Mouse (Mus musculus) left cerebral cortex, adult 18-20 months (tissue): Measurements from ENCODE around the gene Eef2. TPM values are rescaled to one million over a fixed set of nuclear protein-coding genes. Genes with fewer than 3 reads are reported as not detected.
A peak's percentile ranks its signal among the peaks of the same experiment; 100 is the strongest.
"Not testable (repeated sequence)": the region's sequence is repeated elsewhere in the genome, so short reads cannot be mapped to it uniquely, and the experiment has no call there.

Experiments used
- DNase-seq, 2 experiments: peaks; one replicate each; pipeline ENCODE4 v3.0.0; 2021 to 2022; ENCODE audit warnings: low spot score in 2 of 2, mixed read lengths in 1 of 2
- total RNA-seq, 2 experiments: library from RNA; stranded (reverse); gene quantifications; 2 replicates each; pipeline ENCODE4 v1.2.3; 2021

Gene Eef2
- total RNA-seq, 2 experiments from 2014 or later: 899 to 919 TPM

DNA sequence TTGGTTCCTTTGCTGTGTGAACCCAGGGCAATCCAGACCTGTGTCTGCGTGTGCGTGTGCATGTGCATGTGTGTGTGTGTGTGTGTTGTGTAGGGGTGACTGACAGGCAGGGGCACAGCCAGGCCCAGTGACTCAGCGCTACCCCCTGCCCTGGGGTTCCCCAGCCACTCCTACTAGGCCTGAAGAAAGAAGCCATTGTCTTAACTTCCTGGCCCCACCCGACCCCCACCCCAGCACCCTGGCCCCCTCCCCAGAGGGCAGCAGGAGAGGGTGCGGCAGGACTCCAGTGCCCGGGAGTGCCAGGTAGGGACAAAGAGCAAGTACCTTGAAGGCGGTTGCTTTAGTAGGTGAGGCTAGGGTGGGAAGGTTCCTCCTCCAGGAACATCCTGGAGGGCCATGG, 30.7 kb upstream of the Eef2 start:
- no peak for DNase-seq

GRCm38 (mm10) chr10:81146296-81146695, 30.1 kb upstream of the Eef2 start:
- no peak for DNase-seq

DNA sequence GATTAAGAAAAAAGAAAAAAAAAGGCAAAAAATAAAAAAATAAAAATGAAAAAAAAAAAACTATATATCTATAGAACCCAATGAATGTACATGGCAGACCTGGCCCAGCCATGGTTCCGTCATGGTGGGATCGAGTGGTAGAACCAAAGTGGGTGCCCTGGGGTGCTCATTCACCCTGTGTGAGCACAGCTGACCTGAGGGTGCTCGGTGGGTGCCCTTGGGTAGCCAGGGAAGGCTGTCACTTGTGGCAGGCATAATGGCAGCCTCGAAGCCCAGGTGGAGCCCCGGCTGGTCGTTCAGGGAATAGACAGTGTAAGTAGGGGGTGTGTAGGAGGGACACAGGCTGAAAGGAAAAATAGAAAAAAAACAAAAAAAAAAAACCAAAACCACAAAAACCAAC, 25.2 kb upstream of the Eef2 start:
- DNase-seq: no peak

- DNase-seq: no peak
These were observed 23.8 kb upstream of the Eef2 start for GRCm38 (mm10) chr10:81152609-81153008.

GRCm38 (mm10) chr10:81154313-81154712, 22.1 kb upstream of the Eef2 start:
- no peak for DNase-seq

GRCm38 (mm10) chr10:81154736-81155135, 21.7 kb upstream of the Eef2 start:
- no peak for DNase-seq

- no peak for DNase-seq
These were observed 14.7 kb upstream of the Eef2 start for GRCm38 (mm10) chr10:81161602-81162317.

DNA sequence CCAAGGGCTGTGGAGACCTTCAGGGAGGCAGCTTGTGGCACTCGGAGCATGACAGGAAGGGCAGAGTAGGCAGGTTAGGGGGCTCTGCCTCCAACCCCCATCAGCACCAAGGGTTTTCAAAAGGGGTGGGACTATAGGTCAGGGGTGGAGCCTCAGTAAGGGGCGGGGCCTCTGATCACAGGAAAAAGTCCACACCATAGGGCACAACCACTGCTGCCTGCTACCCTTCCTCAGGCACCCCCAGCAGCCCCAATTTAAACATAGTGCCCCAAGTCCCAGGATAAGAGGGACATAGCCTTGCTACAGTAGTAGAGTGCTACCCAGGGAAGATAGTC, 14.1 kb upstream of the Eef2 start:
- DNase-seq: no peak

DNA sequence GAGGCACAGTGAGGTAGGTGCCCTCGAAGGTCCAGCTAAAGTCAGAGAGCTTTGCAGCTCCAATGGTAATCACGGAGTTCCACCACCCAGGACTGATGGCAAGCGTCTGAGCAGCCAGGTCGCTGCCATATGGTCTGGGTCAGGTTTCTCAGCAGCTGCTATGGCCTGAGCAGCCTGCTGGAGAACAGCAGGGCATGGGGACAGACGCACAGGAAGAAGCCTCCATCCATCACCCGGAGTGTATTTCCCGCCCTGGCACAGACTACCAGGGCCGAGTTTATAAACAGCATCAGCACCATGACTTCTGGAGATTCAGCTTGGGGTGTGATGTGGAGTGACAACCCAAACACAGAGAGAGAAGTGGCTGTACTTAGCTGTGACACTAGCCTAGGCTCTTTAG, 11.3 kb upstream of the Eef2 start:
- DNase-seq: no peak

DNA sequence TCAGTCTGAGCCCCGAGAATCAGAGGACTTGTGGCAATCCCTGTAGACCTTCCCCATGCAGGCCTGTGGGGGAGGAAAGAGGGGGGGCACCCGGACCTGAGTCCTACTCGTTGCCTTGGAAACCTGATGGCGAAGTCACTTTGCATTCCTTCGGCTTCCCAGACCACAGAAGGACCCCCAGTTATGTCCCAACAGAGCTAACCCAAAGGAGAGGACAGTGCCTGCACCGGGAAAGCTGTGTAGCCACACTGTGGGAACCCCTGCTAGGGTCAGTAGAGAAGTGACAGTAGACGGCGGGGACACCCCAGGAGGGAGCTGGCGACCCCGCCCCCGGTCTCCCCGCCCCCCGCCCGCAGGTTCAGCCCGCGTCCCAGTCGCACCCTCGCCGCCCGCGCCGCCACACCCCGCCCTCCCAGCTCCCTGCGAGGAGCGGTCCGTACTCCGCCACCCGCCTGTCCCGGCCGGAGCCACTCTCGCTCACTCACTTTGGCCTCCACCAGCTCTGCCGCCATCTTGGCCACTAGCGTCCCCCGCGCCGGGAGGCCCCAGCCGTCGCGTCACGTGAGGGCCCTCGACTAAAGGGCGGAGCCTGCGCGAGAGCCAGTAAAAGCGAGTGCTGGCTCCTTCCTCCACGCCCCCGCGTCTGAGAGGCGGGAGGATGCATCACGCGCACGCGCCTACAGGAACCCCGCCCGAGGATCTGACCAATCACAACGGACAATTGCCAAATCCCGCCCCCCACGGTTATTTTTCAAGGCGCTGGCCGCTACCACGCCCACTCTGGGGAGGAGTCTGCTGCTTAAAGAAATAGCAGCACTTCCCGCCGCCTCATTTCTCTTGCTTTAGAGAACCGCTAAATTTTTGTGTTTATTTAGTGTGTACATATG, 9.0 kb upstream of the Eef2 start, which contains the start of gene Pias4:
Pias4 (minus strand) TSS at position 724 of the 887 bp plus-strand sequence.
- DNase-seq: peak; percentile 100

GRCm38 (mm10) chr10:81168087-81168431, 8.4 kb upstream of the Eef2 start:
- DNase-seq: no peak

- peak; percentile 69 to 80 for DNase-seq
These were observed 7.7 kb upstream of the Eef2 start for GRCm38 (mm10) chr10:81168521-81169244.

DNA sequence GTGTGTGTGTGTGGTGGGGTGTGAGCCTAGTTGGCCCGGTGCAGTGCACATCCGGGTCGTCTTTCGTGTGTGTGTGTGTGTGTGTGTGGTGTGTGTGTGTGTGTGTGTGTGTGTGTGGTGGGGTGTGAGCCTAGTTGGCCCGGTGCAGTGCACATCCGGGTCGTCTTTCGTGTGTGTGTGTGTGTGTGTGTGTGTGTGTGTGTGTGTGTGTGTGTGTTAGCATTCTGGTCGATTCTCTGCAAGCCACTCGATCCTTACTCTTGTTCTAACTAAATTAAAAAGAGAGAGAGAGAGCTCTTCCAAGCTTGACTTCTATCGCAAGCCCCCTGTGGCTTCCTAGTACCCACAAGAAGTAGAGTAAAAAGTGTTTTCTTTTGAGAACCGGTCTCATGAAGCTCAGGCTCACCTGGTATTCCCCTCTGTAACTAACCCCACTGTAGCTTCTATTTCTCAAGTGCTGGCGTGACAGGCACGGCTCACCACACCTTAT, 7.0 kb upstream of the Eef2 start:
- DNase-seq: not testable (repeated sequence)

DNA sequence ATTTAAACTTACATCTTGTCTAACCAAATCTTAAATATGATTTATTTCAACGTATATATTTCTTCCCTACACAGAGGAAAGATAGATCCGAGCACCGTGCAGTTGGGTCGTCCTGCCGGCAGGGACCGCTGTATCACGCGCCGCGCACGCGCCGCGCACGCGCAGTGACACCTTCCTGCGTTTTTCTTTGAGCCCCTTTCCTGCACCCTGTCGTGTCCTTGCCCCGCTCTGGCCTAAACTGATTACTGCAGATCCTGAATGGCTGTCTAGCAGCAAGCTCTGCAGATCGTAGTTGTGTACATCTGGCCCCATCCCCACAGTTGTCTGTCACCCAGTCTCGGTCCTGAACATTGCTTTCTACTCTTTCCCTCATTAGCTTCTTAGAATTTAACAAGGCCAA, 3.3 kb upstream of the Eef2 start:
- DNase-seq: peak; percentile 79 to 89

GRCm38 (mm10) chr10:81174617-81175344, 1.6 kb upstream of the Eef2 start:
- peak; percentile 88 to 89 for DNase-seq

GRCm38 (mm10) chr10:81175345-81175701, 1.1 kb upstream of the Eef2 start:
- not testable (repeated sequence) for DNase-seq

DNA sequence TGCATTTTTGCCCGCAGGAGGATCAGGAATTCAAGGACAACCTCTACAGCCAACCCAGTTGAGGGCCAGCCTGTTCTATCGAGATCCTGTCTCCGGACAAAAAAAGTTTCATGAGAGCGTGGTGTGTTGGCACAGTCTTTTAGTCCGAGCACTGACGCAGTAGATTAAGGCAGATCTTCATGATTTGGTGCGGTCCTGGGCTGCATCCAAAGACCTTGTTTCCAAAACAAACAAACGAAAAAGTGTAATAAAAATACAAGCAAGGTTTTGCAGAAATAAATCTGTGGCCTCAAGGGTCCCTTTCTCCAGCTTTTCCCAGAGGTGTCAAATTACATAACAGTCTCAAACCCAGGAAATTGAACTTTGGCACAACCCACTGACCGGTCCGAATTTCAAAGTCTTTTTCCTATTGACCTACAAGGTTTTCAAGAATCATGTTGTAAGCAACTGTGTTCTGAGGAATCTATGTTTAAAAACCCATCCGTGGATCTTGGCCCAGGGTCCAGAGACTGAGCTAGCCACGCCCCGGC, 430 bp upstream of the Eef2 start:
- DNase-seq: no peak

- DNase-seq: no peak
These were observed 1.1 kb downstream of the Eef2 start for GRCm38 (mm10) chr10:81177491-81177925.

- no peak for DNase-seq
These were observed 1.7 kb downstream of the Eef2 start for GRCm38 (mm10) chr10:81177958-81178712.

- no peak for DNase-seq
These were observed 2.5 kb downstream of the Eef2 start for GRCm38 (mm10) chr10:81178927-81179326.
